Mouse (Mus musculus): ENCODE results near the gene Dclre1a.

Dclre1a gene

DNA sequence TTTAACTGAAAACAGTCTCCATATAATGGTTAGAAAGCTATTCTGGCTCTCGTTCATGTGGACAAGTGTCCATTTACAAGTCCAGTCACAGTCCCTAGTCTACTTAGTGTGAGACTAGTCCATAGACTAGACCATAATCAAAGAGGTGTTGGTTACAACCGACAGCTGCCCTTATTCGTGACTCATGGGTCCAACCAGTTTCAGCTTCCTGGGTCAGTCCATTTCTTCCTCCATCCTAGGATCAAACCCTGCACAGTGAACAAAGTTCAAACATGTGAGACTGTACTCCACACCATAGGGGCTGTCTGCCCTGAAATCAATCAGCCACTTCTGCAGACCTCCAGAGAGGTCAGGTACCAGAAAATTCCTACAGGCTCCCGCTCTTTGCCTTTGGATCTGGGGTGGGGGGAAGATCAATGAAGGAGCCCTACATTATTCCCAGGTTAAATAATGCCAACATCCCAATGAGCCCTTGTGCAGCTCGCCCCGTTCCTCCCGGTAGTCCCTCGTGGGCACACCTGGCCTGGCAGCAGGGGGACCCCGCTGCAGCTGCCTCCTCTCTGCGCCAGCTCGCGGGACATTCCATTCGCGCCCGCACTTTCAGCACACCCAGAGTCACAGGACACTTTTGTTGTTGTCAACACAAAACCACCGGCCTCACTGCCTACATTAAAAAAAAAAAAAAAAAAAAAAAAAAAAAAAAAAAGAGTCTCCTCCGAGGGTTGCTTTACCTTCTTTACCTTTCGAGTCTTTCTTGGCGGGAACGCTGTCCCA lies at the start of gene Dclre1a:
TSS of gene Dclre1a (minus strand) at position 767 of the 774 bp plus-strand sequence.
- peak; percentile 70 for DNase-seq

DNA sequence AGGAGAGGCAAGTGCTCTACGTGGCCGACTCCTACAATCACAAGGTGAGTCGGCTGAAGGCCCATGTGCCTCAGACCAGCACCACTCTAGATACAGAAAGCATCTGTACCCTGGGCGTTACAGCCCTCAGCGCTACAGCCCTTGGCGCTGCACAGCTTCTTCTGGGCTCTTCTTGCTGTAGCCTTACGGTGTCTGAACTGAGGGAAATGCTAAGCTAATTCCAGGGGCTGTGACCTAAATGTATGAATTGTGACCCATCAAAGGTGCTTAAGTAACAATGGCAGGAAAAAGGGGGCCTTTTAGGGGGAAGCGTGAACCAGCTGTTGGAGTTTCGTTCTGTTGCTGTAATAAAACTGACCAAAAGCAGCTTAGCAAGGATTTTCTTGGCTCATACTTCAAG lies 44.5 kb upstream of the Dclre1a start:
- no peak for DNase-seq

DNA sequence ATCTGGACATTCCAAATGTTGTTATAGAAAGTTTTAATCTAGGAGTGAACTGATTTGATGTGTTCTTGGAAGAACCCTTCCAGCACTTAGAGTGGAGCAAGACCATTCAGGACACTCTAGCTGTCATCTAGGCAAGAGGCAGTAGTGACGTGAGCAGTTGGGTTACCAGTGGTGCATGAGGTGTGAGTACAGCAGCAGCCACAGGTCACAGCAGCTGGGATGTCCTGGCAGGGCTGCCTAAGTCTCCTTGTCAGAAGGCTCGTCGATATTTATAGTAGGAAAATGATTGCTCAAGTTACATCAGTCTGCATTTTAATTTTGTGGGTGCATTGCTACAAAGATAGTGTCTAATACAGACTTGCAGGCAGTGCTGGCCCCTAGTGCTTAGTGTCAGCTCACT lies 42.2 kb upstream of the Dclre1a start:
- DNase-seq: no peak

DNA sequence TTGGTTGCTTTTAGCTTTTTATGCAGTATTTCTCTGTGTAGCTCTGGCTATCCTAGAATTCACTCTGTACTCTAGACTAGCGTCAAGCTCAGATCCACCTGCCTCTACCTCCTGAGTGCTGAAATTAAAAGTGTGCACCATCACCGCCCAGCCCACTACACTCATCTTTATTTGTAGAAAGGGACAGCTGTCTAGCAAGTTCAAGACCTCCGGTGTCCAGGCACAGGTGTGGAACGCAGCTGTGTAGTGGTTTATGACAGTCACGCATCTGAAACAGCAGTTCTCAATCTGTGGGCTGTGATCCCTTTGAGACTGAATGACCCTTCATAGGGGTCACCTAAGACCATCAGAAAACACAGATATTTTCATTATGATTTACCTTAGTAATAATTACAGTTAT lies 41.4 kb upstream of the Dclre1a start:
- no peak for DNase-seq

DNA sequence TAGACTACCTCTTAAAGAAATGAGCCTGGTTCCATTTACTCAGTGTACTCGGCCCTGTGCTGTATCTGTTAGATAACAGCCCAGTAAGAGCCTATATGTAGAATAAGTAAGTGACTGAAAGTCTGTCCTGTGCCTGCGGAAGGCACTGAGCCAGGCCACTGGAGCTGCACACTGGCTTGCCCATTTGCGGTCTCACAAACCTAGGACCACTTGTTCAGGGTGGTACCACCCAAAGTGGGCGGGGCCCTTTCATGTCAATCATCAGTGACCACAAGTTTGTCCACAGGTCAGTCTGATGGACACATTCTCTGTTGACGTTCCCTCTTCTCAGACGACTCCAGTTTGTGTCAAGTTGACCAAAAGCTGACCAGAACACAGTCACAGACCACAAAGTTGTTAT lies 41.0 kb upstream of the Dclre1a start:
- DNase-seq: no peak

DNA sequence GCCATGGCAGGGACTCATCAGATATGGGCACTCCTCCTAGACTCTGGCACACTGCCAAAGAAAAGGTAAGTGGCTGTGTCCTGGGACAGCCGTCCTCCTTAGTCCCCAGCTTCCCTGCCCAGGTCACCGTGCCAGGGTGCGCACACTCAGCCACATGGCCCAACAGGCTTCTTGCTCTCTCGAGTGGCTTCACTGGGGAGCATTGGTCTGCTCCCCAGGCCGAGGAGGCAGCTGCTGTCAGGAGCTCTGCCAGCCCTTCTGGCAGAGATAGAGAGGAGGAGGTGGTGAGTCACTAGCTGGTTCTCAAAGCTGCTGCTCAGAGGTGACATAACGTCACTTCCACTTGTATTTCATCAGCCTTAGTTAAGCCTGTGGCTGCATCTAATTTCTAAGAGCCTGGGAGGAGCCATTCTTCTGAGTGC lies 40.2 kb upstream of the Dclre1a start:
- DNase-seq: peak; percentile 70

DNA sequence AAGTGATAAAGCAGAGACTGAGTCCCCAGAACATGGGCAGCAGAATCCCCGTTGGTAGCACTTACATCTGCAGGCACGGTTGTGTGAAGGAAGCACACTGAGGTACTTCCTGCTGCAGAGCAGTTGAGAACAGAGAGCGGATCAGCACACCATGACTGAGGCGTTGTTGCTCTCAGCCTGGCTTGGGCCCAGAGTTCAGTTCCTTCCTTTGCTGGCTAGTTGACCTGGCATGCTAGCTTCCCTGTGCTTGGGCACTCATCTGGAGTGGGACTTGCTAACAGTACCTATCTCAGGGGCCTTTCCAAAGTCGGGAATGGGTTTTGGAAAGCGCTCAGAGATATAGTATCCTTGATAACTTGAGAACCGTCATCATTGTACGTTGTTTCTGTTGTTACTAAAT lies 38.3 kb upstream of the Dclre1a start:
- DNase-seq: no peak

DNA sequence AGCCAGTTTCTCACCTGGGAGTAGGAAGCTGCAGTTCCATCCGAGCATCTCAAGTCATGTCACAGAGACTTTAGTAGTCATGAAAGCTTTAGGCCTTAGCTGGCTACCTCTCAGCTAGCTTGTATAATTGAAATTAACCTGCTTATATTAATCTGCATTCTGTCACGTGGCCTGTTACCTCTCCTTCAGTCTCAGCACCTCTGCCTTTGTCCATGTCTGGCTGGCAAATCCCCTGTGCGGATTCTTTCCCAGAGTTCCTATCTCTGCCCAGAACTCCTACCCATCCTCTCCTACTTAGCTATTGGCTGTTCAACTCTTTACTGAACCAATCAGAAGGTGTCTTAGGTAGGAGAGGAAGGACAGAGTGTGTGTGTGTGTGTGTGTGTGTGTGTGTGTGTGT lies 36.3 kb upstream of the Dclre1a start:
- DNase-seq: no peak

DNA sequence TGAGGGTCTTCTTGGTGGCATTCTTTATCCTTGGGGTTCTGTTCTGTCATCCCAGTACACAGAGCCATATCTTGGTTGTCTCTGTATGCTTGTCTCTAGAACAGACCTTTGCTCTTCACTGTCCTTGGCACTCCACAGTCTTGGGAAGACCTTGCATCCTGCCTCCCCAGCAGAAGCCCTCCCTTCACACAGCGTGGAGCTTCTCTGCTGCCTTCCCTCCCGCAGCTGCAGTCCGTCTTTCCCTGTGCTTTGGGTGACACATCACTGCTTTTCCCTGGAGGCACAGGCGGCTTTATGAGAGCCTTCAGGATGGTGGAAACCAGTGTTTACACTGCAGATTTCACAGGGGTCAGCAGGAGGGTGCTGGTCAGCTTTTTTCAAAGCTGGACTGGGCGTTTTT lies 35.8 kb upstream of the Dclre1a start:
- DNase-seq: no peak

DNA sequence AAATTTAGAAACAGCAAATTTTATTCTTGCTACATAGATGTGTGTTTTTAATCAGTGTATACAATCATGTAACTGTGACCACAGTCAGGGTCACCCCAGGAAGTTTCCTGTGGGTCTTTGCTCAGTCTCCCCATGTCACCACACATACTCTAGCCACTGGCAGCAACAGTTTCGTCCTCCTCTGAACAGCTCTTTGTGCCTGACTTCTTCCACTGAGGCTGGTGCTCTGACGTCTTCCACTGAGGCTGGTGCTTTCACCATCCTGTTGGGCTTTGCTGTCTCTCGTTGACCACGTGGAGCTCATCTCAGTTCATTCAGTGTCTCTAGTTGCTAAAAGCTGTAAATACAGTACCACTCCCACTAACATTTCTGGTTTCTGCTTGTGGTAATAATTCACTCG lies 34.0 kb upstream of the Dclre1a start:
- DNase-seq: no peak

DNA sequence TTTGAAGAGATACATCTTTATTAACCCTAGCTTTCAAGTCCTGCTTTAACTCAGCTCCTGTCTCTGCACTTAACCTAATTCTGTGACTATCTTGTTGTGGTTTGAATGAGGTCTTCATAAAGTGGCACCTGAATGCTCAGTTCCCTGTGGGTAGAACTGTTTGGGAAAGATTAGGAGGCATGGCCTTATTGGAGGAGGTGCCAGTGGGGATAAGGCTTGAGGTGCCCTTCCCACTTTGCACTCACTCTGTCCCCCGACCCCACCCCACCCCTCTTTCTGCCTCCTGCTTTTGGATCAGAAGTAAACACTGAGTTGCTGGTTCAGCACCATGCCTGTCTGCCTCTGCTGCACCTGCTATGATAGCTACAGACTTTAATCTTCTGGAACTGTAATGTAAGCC lies 29.8 kb upstream of the Dclre1a start:
- no peak for DNase-seq

DNA sequence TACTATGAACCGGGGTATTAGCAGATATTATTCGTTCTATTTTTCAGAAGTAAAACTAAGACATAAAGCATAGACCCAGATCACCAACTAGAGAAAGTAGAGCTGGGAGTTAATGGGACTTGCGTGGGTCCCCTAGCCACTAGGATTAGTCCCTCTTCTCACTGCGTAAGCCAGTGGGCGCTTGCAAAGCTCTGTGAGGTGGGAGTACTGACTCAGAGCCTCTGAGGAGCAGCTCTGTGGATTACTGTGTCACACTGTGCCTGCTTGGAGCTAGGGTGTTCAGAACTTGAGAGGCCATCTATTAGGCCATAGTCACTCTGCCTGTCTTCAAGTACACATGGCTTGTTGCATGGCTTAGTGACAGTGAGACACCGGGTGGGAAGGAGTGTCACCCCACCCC lies 25.2 kb upstream of the Dclre1a start:
- DNase-seq: no peak

DNA sequence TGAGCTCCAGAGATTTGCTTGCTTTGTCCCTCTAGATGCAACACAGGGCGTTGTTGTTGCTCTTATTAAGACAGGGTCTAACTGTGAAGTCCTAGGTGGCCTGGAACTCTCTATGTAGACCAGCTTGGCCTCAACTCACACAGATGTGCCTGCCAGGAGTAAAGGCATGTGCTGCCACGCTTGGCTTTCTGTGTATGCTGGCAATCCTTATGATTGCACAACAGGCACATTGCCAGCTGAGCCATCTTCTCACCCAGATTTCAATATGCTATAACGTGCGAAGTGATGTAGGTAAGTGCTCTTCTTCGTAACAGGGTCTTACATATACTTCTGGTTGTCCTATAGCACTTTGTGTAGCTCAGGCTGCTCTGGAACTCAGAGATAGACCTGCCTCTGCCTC lies 23.9 kb upstream of the Dclre1a start:
- DNase-seq: no peak

DNA sequence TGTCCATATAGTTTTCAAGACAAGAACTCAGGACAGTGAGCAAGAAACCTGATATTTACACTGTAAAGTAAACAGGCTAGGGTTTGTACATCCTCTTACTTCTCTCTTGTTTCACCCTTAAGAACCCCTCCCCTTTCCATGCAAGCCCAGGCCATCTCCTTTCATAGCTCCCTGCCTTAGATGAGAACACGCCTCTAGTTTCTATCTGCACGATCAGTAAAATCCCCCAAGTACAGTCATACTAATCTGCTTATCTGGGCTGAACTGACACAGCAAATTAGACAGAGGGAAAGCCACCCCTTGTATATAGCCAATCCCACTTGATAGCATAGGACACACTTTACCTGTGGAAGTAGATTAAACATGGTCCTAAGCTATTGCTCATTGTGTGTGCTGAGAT lies 23.2 kb upstream of the Dclre1a start:
- DNase-seq: no peak

DNA sequence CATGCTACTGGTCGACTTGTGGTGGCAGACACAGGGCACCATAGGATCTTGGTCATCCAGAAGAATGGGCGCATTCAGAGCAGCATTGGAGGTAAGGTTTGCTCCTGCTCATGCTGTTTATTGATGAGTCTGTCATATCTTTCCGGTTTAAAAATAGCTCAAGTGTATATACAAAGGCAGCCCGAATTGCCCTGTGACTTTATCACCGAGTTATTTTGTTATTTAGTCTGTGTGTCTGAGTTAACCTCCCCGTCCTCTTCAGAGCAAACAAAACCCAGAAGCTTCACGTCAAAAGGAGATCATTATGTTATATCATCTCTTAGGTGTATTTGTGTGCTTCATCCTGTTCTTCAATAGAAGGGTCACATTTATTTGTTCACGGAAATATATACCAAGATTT lies 22.8 kb upstream of the Dclre1a start:
- DNase-seq: no peak

DNA sequence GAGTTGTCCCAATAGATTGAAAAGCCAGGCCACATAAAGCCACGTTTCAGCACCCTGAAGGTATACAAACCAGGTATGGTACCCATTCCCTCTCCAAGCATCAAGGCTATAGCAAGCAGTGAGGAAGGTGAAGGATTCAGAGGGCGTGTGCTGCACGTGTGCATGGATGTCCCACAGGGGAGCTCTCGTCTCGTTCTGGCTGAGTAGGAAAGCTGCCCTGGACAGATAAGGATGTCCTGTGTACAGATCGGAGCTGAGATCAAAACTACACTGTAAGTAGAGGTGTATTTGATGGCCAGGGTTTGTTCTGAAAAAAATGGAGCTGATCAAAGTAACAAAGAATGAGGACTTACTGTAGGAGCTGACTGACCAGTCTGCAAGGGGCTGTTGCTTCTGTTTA lies 18.9 kb upstream of the Dclre1a start:
- DNase-seq: no peak

DNA sequence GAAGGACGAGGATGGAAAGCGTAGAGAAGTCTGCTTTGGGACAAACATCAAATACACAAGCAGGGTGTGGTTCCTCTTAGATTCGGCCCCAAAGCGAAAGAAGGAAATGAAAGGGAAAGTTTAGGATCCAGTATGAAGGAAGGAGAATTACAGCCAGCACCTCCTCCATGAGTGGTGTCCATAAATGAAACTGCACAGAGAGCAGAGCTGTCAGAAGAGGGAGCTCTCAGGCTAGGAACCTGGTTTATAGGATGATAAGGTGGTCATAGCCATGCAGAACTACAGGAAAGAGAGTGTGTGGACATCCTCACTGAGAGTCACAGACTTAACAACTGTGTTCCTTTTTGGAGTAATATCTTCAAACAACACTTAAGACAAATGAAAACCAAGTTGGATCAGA lies 18.0 kb upstream of the Dclre1a start:
- no peak for DNase-seq

DNA sequence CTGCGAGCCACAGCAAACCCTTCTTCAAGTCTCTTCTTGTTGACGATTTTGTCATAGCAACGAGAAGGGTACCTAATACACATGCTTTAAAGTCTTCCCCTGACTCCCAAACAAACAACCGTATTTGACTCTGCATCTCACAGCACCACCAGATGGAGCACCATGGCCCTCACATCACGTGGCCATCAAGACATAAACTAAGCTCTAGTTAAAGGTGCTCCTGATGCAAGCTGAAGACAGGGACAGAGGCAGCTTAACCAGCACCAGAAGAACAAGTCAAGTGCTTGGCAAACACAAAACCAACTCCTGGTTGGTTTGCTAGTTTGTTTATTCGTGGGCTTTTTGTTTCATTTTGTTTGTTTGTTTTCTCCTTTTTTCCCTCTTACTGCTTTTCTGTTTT lies 17.3 kb upstream of the Dclre1a start:
- no peak for DNase-seq

DNA sequence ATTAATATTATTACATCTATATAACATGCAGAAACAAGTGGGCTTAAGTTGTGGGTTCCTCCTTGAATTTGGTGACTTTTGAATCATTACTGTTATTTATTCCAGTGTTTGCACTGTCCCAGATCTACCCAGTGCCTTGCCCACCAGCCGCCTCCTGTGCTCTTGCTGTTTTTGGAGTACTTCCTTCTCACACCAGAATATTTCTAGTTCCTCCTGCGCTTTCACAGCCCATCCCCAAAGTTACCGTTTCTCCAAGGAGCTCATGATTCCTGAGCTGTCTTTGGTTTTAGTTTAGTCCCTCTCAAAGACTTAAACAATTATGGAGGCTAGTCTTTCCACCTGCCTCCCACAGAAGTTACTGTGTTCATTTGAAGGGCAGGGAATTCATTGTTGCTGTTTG lies 15.4 kb upstream of the Dclre1a start:
- no peak for DNase-seq

DNA sequence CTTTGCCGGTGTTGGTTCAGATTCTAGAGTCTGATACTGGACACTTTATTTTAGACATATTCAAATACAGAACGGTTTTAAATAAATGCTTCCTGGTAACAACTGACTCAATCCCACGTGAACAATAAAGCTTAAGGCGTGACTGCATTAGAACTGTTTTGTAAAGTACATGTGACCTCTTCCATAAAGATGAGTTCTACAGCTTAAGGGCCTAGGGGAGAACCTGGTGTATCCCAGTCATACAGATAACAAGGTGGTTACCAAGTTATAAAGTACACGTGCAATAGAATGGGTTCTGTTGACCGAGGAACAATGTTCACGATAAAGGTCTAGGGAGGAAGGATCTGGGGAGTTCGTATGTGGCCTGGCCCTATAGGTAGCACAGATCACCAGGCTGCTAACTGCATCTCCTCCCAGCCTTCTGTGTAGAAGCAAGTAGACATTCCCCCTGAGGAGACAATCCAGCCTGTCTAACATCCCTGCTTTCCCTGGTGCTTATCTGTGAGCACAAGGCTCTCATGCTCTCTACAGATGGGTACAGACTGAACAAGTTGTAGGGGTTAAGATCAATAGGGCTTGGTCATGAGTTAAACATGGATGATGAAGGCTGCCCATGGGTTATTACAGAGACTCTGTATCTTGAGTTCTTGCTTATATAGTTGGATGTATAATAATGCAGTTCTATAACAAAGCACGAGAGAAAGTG lies 14.6 kb upstream of the Dclre1a start:
- no peak for DNase-seq

DNA sequence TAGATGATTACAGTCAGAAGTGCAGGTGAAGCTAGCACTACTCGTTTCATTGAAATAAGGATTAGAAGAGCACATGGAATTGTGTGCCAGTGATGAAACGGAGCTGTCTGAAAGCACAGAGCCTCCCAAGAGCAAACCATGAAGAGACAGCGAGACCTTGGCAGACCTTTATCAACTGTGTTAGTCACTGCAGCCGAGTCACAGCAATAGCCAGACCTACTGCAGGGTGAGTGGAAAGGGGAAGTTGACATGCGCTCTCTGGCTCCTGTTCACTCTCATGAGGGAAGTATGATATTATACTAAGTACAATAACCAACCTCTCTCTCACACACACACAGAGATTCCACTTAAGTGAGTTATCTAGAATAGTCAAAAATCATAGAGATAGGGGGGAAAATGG lies 8.0 kb upstream of the Dclre1a start:
- DNase-seq: no peak

DNA sequence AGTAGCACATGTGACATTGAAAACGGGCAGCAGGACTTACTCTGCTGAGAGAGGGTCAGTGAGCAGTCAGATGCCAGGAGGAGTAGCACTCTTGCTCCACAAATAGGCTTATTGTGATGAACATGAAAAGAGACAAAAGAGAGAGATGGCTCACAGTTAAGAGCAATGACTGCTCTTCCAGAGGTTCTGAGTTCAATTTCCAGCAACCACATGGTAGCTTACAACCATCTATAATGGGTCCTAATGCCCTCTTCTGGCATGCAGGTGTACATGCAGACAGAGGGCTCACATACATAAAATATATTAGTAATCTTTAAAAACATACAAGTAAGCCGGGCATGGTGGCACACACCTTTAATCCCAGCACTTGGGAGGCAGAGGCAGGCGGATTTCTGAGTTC lies 5.2 kb upstream of the Dclre1a start:
- DNase-seq: no peak

DNA sequence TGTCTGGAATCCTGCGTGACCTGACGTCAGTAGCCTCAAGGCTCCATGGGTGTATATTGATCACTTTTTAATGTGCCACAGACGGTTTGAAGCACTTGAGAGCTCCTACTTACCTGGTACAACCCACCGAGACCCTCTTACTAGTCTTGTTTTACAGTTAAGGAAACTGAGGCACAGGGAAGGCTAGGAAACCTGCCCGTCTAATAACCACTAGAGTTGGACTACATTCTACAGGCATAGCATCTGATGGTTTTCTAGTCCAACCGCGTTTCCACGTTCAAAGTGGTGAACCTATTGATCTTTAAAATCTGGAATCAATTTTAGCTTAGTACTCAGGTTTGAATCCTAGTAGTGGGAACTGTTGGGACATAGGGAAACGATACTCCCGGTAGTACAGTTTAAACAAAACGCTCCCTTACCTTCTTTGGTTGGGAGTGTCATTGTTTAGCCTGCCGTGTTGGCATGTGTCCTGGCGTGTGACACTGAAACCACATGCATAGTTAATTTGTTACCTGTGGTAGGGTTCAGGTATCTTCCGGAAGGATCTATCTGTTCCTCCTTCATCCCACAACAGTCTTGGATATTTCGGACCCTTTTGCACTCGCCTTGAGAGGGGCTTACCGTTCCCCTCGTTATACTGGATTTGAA lies 1.1 kb upstream of the Dclre1a start:
- DNase-seq: no peak
